In genomic region chr6:51039486-51040180, GRCm38 (mm10) we compare ENCODE assay signal across 22 mouse cellular contexts.
A peak's percentile ranks its signal among the peaks of the same experiment; 100 is the strongest.
DNase-seq lines count a peak whose midpoint lies in the region; ATAC-seq and TF ChIP-seq lines count a peak whose summit lies in the region.
"Had no signal": no experiment of that assay in that cellular context is flagged by ENCODE, and none has a peak within 500 bp of the region (broad histone marks: within the 10 kb centered on the region; RNA-seq: fewer than 3 reads in every experiment).

No protein-coding gene starts in this region.

- peak overlapping the region; percentile 34 for H3K4me2 ChIP-seq in kidney, postnatal 0 days (ENCODE audit: low read length)
- H3K4me2 ChIP-seq in limb, embryonic 14.5 days (replicated peaks; ENCODE audit: low read depth, low read length, severe bottlenecking) = peak overlapping the region; percentile 4; the same call in 1 of the 2 replicates
- H3K4me2 ChIP-seq: heart, embryonic 11.5 days; heart, embryonic 15.5 days; hindbrain, embryonic 14.5 days had no signal

- H3K9me3 ChIP-seq in kidney, postnatal 0 days (replicated peaks; ENCODE audit: low read length) = no peaks in the 10 kb centered on the region
- H3K9me3 ChIP-seq in limb, embryonic 10.5 days (replicated peaks) = no peaks in the 10 kb centered on the region
- H3K9me3 ChIP-seq in limb, embryonic 14.5 days (ENCODE audit: control insufficient read depth, low read length) = no peaks in the 10 kb centered on the region
- no peaks in the 10 kb centered on the region for H3K9me3 ChIP-seq in midbrain, embryonic 10.5 days (replicated peaks)
- H3K9me3 ChIP-seq: forebrain, embryonic 10.5 days; heart, embryonic 15.5 days had no signal

- no peak overlapping the region for H3K4me3 ChIP-seq in kidney, postnatal 0 days (replicated peaks; ENCODE audit: low read depth, low read length)
- H3K4me3 ChIP-seq in limb, embryonic 10.5 days = no peak overlapping the region
- H3K4me3 ChIP-seq in limb, embryonic 14.5 days (replicated peaks; ENCODE audit: low read length) = no peak overlapping the region
- no peak overlapping the region for H3K4me3 ChIP-seq in midbrain, embryonic 10.5 days
- H3K4me3 ChIP-seq: forebrain, embryonic 10.5 days; heart, embryonic 15.5 days had no signal

- no peak overlapping the region for H3K27ac ChIP-seq in kidney, postnatal 0 days
- peak overlapping the region; percentile 73; the same call in 1 of the 2 replicates for H3K27ac ChIP-seq in limb, embryonic 10.5 days
- no peak overlapping the region for H3K27ac ChIP-seq in limb, embryonic 14.5 days (replicated peaks; ENCODE audit: low read depth, low read length)
- no peak overlapping the region for H3K27ac ChIP-seq in midbrain, embryonic 10.5 days (replicated peaks)
- H3K27ac ChIP-seq: forebrain, embryonic 10.5 days; heart, embryonic 15.5 days; hindbrain, embryonic 14.5 days had no signal

- H3K27me3 ChIP-seq in kidney, postnatal 0 days (ENCODE audit: insufficient read depth, low read length) = no peaks in the 10 kb centered on the region
- H3K27me3 ChIP-seq in limb, embryonic 10.5 days (ENCODE audit: low read depth, poor library complexity, severe bottlenecking) = no peaks in the 10 kb centered on the region
- no peaks in the 10 kb centered on the region; the same call in 1 of the 2 replicates for H3K27me3 ChIP-seq in limb, embryonic 14.5 days (ENCODE audit: control insufficient read depth, insufficient read depth, low read length)
- no peaks in the 10 kb centered on the region for H3K27me3 ChIP-seq in midbrain, embryonic 10.5 days (ENCODE audit: low read depth, poor library complexity, severe bottlenecking)
- H3K27me3 ChIP-seq: heart, embryonic 15.5 days; Patski had no signal

- no peak for TF ChIP-seq CTCF in kidney, postnatal 0 days (IDR thresholded peaks at IDR 0.05; ENCODE audit: low read depth)

- TF ChIP-seq POLR2A in limb, embryonic 14.5 days (IDR thresholded peaks at IDR 0.05; ENCODE audit: borderline replicate concordance, extremely low read depth, insufficient read depth, insufficient read length) = no peak

- H3K36me3 ChIP-seq in kidney, postnatal 0 days (ENCODE audit: insufficient read depth, low read length) = no peaks in the 10 kb centered on the region
- H3K36me3 ChIP-seq in limb, embryonic 10.5 days = no peaks in the 10 kb centered on the region
- no peaks in the 10 kb centered on the region for H3K36me3 ChIP-seq in limb, embryonic 14.5 days (ENCODE audit: control insufficient read depth, insufficient read depth, low read length)
- H3K36me3 ChIP-seq in midbrain, embryonic 10.5 days = no peaks in the 10 kb centered on the region
- H3K36me3 ChIP-seq: forebrain, embryonic 10.5 days; heart, embryonic 15.5 days had no signal

- 17% methylated on average over 20 of the region's 20 CpGs for WGBS in kidney, postnatal 0 days
- WGBS in limb, embryonic 10.5 days = 26% methylated on average over 20 of the region's 20 CpGs
- WGBS in limb, embryonic 14.5 days = 14% methylated on average over 20 of the region's 20 CpGs
- WGBS in midbrain, embryonic 10.5 days = 89% methylated on average over 20 of the region's 20 CpGs

- 0 out of 2 replicates have a peak, but pooled peaks cover 5% of the 10 kb centered on the region for H3K4me1 ChIP-seq in kidney, postnatal 0 days (replicated peaks; ENCODE audit: insufficient read depth, low read length)
- peaks cover 53% of the 10 kb centered on the region for H3K4me1 ChIP-seq in limb, embryonic 10.5 days
- peaks cover 22% of the 10 kb centered on the region for H3K4me1 ChIP-seq in limb, embryonic 14.5 days (ENCODE audit: control insufficient read depth, insufficient read depth, low read length)
- H3K4me1 ChIP-seq in midbrain, embryonic 10.5 days = peaks cover 18% of the 10 kb centered on the region
- H3K4me1 ChIP-seq: heart, embryonic 15.5 days had no signal

- no peak overlapping the region for H3K9ac ChIP-seq in kidney, postnatal 0 days (ENCODE audit: low read depth, low read length)
- H3K9ac ChIP-seq in limb, embryonic 14.5 days (ENCODE audit: low read depth, low read length, severe bottlenecking) = no peak overlapping the region
- H3K9ac ChIP-seq: heart, embryonic 15.5 days; hindbrain, embryonic 14.5 days had no signal

- no peak for ATAC-seq in kidney, postnatal 0 days (replicated peaks; ENCODE audit: low FRiP score, low read depth)
- no peak for ATAC-seq in limb, embryonic 14.5 days (ENCODE audit: low FRiP score, low read depth)
- ATAC-seq in erythroid progenitor cell, adult 5-6 weeks (replicated peaks; ENCODE audit: low FRiP score, poor library complexity, severe bottlenecking) = no peak
- ATAC-seq: activated CD4-positive, CD25-positive, alpha-beta regulatory T cell, adult 4 months; forebrain, embryonic 14.5 days; Patski had no signal

- DNase-seq in heart, adult 11 months = peak; percentile 71
- DNase-seq in heart, adult 8-10 months (ENCODE audit: low spot score) = no peak
- peak; percentile 91 for DNase-seq in kidney, postnatal 0 days (ENCODE audit: low spot score)
- no peak for DNase-seq in kidney, adult 8-10 months
- peak; percentile 55 for DNase-seq in limb, embryonic 10.5 days (ENCODE audit: low spot score)
- DNase-seq in limb, embryonic 14.5 days (ENCODE audit: low spot score) = no peak
- DNase-seq in midbrain, embryonic 10.5 days (ENCODE audit: low spot score) = no peak
- DNase-seq: adrenal gland, postnatal 14 days; cerebellum, adult 11-12 months; cerebellum, adult 9-11 months; cerebellum, postnatal 36 days; gastrocnemius, postnatal 36 days; heart, adult 18-20 months; heart, postnatal 14 days had no signal

Comparison
In these comparisons a context has a peak if more than half of its experiments do, and no peak if none do; other contexts are left out.
1. DNase-seq: peak in heart, adult 11 months (single experiment), kidney, postnatal 0 days (single experiment) and limb, embryonic 10.5 days (single experiment); none in heart, adult 8-10 months (single experiment), kidney, adult 8-10 months (0 of 2), limb, embryonic 14.5 days (single experiment) and midbrain, embryonic 10.5 days (single experiment).